Mouse (Mus musculus) myocyte (in vitro differentiated cells): ENCODE results near the gene Hoxb7. TPM values are rescaled to one million over a fixed set of nuclear protein-coding genes. Genes with fewer than 3 reads are reported as not detected.

ENCODE experiments used
- H3K27me3 ChIP-seq: one replicate; pipeline ENCODE4 v1.6.1; 2011; ENCODE audit not compliant: control insufficient read depth, insufficient read depth, insufficient read length
- H3K36me3 ChIP-seq: one replicate; pipeline ENCODE4 v1.6.1; 2011; ENCODE audit not compliant: control insufficient read depth, insufficient read depth
- H3K4me2 ChIP-seq: one replicate; pipeline ENCODE4 v1.6.1; 2011; ENCODE audit warnings: low read depth, control low read depth
- H3K4me3 ChIP-seq: one replicate; pipeline ENCODE4 v1.5.1; 2011; ENCODE audit warnings: mild to moderate bottlenecking, control low read depth, moderate library complexity
- H3K79me2 ChIP-seq: one replicate; pipeline ENCODE4 v1.6.1; 2011; ENCODE audit not compliant: control insufficient read depth, insufficient read depth
- H3ac ChIP-seq: one replicate; pipeline ENCODE4 v1.6.1; 2011; ENCODE audit not compliant: control insufficient read depth, insufficient read length
- CEBPB ChIP-seq: IDR thresholded peaks from 2 replicates; pipeline ENCODE4 v1.6.1; 2011; ENCODE audit warnings: mild to moderate bottlenecking, moderate library complexity; ENCODE audit not compliant: poor library complexity, insufficient read depth, severe bottlenecking
- E2F4 ChIP-seq: IDR thresholded peaks from one replicate; pipeline ENCODE4 v1.6.1; 2011; ENCODE audit warnings: mild to moderate bottlenecking, control low read depth, moderate library complexity; ENCODE audit not compliant: insufficient read depth
- MAX ChIP-seq: IDR thresholded peaks from one replicate; pipeline ENCODE4 v1.6.1; 2011; ENCODE audit warnings: low read depth, mild to moderate bottlenecking, control low read depth
- MYOD1 ChIP-seq, 3 experiments: IDR thresholded peaks; one replicate each; pipeline ENCODE4 v1.6.1; 2011; ENCODE audit warnings: control low read depth in 2 of 3, low read depth in 2 of 3, mild to moderate bottlenecking in 2 of 3, moderate library complexity in 1 of 3; ENCODE audit not compliant: insufficient read length in 2 of 3, control insufficient read depth in 1 of 3
- MYOG ChIP-seq, 3 experiments: IDR thresholded peaks; one replicate each; pipeline ENCODE4 v1.6.1; 2011; ENCODE audit warnings: control low read depth in 2 of 3, low read depth in 2 of 3, mild to moderate bottlenecking in 2 of 3; ENCODE audit not compliant: insufficient read length in 2 of 3, control insufficient read depth in 1 of 3, insufficient read depth in 1 of 3
- POLR2A ChIP-seq: IDR thresholded peaks from one replicate; pipeline ENCODE4 v1.6.1; 2011; ENCODE audit warnings: low read depth, mild to moderate bottlenecking, control low read depth, moderate library complexity; ENCODE audit not compliant: insufficient read length
- POLR2AphosphoS2 ChIP-seq: IDR thresholded peaks from one replicate; pipeline ENCODE4 v1.6.1; 2011; ENCODE audit warnings: low read depth, control low read depth; ENCODE audit not compliant: insufficient read length
- REST ChIP-seq: IDR thresholded peaks from one replicate; pipeline ENCODE4 v1.6.1; 2011; ENCODE audit warnings: mild to moderate bottlenecking, control low read depth, moderate library complexity; ENCODE audit not compliant: insufficient read depth, insufficient read length
- SRF ChIP-seq: IDR thresholded peaks from one replicate; pipeline ENCODE4 v1.6.1; 2011; ENCODE audit warnings: low read depth; ENCODE audit not compliant: control insufficient read depth, insufficient read length
- TCF12 ChIP-seq: IDR thresholded peaks from one replicate; pipeline ENCODE4 v1.6.1; 2011; ENCODE audit warnings: mild to moderate bottlenecking, control low read depth; ENCODE audit not compliant: poor library complexity, insufficient read depth, severe bottlenecking
- TCF3 ChIP-seq: IDR thresholded peaks from one replicate; pipeline ENCODE4 v1.6.1; 2011; ENCODE audit warnings: low read depth, control low read depth; ENCODE audit not compliant: insufficient read length
- USF1 ChIP-seq: IDR thresholded peaks from one replicate; pipeline ENCODE4 v1.6.1; 2011; ENCODE audit warnings: low read depth, mild to moderate bottlenecking, control low read depth, moderate library complexity
- polyA plus RNA-seq: library from polyadenylated mRNA; unstranded; fragments of >200 nt; fragmentation: generic; extraction: Trizol; gene quantifications from one replicate; pipeline ENCODE4 v1.2.1, GENCODE M21; 2012; ENCODE audit warnings: missing spikeins

Hoxb7 gene
- polyA plus RNA-seq, 1 experiment, result 0.06 TPM

GRCm38 (mm10) chr11:96296997-96297396 is 10.6 kb downstream of the Hoxb7 start:
- Histone ChIP-seq H3K27me3 (peaks cover 89% of the 10 kb centered on the region), H3K79me2 (no peaks in the 10 kb centered on the region), H3K4me3 (no peak overlapping the region), H3ac (no peak overlapping the region), H3K36me3 (no peaks in the 10 kb centered on the region), H3K4me2 (no peak overlapping the region)
- no peak for TF ChIP-seq POLR2A
- TF ChIP-seq POLR2AphosphoS2, result no peak
- TF ChIP-seq MAX, result no peak
- no peak for TF ChIP-seq SRF
- TF ChIP-seq TCF3, result no peak
- TF ChIP-seq E2F4, result no peak
- no peak for TF ChIP-seq CEBPB
- no peak for TF ChIP-seq TCF12

GRCm38 (mm10) chr11:96297428-96297827 is 11.0 kb downstream of the Hoxb7 start:
- Histone ChIP-seq H3K36me3 (no peaks in the 10 kb centered on the region), H3K4me2 (no peak overlapping the region), H3ac (no peak overlapping the region), H3K79me2 (no peaks in the 10 kb centered on the region), H3K27me3 (peaks cover 90% of the 10 kb centered on the region), H3K4me3 (no peak overlapping the region)
- TF ChIP-seq POLR2AphosphoS2 (no peak), POLR2A (no peak), SRF (no peak), TCF12 (no peak), CEBPB (no peak)

- Histone ChIP-seq H3K4me3 (no peak overlapping the region), H3K4me2 (no peak overlapping the region), H3K36me3 (no peaks in the 10 kb centered on the region), H3K27me3 (peaks cover 92% of the 10 kb centered on the region), H3K79me2 (no peaks in the 10 kb centered on the region), H3ac (no peak overlapping the region)
- no peak for TF ChIP-seq MYOG (IDR thresholded peaks at IDR 0.05; ENCODE audit: control insufficient read depth in 1 of 3, insufficient read depth in 1 of 3, insufficient read length in 2 of 3, low read depth in 2 of 3)
Observed at GRCm38 (mm10) chr11:96297968-96298635, 11.7 kb downstream of the Hoxb7 start.

GRCm38 (mm10) chr11:96298895-96299667 is 12.7 kb downstream of the Hoxb7 start:
- Histone ChIP-seq H3K4me3 (no peak overlapping the region), H3K4me2 (no peak overlapping the region), H3K36me3 (no peaks in the 10 kb centered on the region), H3ac (no peak overlapping the region), H3K27me3 (peaks cover 94% of the 10 kb centered on the region), H3K79me2 (no peaks in the 10 kb centered on the region)
- TF ChIP-seq MYOG (IDR thresholded peaks at IDR 0.05; ENCODE audit: control insufficient read depth in 1 of 3, insufficient read depth in 1 of 3, insufficient read length in 2 of 3, low read depth in 2 of 3) (no peak), REST (no peak), USF1 (no peak), MAX (no peak), POLR2AphosphoS2 (no peak), CEBPB (no peak), TCF3 (no peak), TCF12 (no peak), MYOD1 (IDR thresholded peaks at IDR 0.05; ENCODE audit: control insufficient read depth in 1 of 3, insufficient read length in 2 of 3, low read depth in 2 of 3) (no peak), E2F4 (no peak), POLR2A (no peak), SRF (no peak)

GRCm38 (mm10) chr11:96299781-96300180 is 13.4 kb downstream of the Hoxb7 start:
- Histone ChIP-seq H3K27me3 (peaks cover 92% of the 10 kb centered on the region), H3K79me2 (no peaks in the 10 kb centered on the region), H3K4me2 (no peak overlapping the region), H3K36me3 (no peaks in the 10 kb centered on the region), H3K4me3 (no peak overlapping the region), H3ac (no peak overlapping the region)
- no peak for TF ChIP-seq MYOD1 (IDR thresholded peaks at IDR 0.05; ENCODE audit: control insufficient read depth in 1 of 3, insufficient read length in 2 of 3, low read depth in 2 of 3)
- no peak for TF ChIP-seq POLR2AphosphoS2
- TF ChIP-seq TCF3, result no peak
- no peak for TF ChIP-seq POLR2A
- no peak for TF ChIP-seq REST
- TF ChIP-seq MYOG (IDR thresholded peaks at IDR 0.05; ENCODE audit: control insufficient read depth in 1 of 3, insufficient read depth in 1 of 3, insufficient read length in 2 of 3, low read depth in 2 of 3), result no peak
- TF ChIP-seq CEBPB, result no peak
- no peak for TF ChIP-seq E2F4
- no peak for TF ChIP-seq TCF12
- TF ChIP-seq SRF, result no peak
- TF ChIP-seq MAX, result no peak
- TF ChIP-seq USF1, result no peak
